ENCODE assay signal across 9 mouse cellular contexts in genomic region chr8:70820101-70820935, GRCm38 (mm10). TPM values are rescaled to one million over a fixed set of nuclear protein-coding genes. Genes with fewer than 3 reads are reported as not detected.
DNase-seq lines count a peak whose midpoint lies in the region; ATAC-seq lines count a peak whose summit lies in the region.
"Had no signal": no experiment of that assay in that cellular context is flagged by ENCODE, and none has a peak within 500 bp of the region (broad histone marks: within the 10 kb centered on the region; RNA-seq: fewer than 3 reads in every experiment).

No protein-coding gene starts in this region.

- DNase-seq in adrenal gland, postnatal 10 days = peak; percentile 56
- no peak for DNase-seq in adrenal gland, adult 8-10 months
- peak; percentile 74 for DNase-seq in forebrain, embryonic 10.5 days (ENCODE audit: extremely low spot score, low spot score)
- DNase-seq in heart, postnatal 14 days = peak; percentile 58 to 69
- DNase-seq in kidney, postnatal 25 days = peak; percentile 82 to 89
- DNase-seq in mesoderm, embryonic 11.5 days (ENCODE audit: low read depth, low spot score) = peak; percentile 66
- DNase-seq in frontal cortex, postnatal 25 days (ENCODE audit: low spot score in 2 of 2) = no peak

- peak overlapping the region; percentile 40; the same call in 1 of the 2 replicates for H3K27ac ChIP-seq in forebrain, embryonic 10.5 days

- peaks cover 74% of the 10 kb centered on the region for H3K27me3 ChIP-seq in forebrain, embryonic 10.5 days (ENCODE audit: poor library complexity, severe bottlenecking)

- peak overlapping the region; percentile 35 for H3K4me3 ChIP-seq in forebrain, embryonic 10.5 days

- H3K4me1 ChIP-seq in forebrain, embryonic 10.5 days = peaks cover 38% of the 10 kb centered on the region

- ATAC-seq in monocyte, adult 5-6 weeks (replicated peaks; ENCODE audit: insufficient number of reproducible peaks, low FRiP score, low TSS enrichment, poor library complexity, severe bottlenecking) = no peak

- peaks cover 14% of the 10 kb centered on the region; the same call in 1 of the 2 replicates for H3K9me3 ChIP-seq in forebrain, embryonic 10.5 days

- H3K36me3 ChIP-seq in forebrain, embryonic 10.5 days (replicated peaks) = no peaks in the 10 kb centered on the region

- 3% methylated on average over 31 of the region's 31 CpGs for WGBS in forebrain, embryonic 10.5 days

- intact Hi-C loops in heart, postnatal 14 days (cut with DNase I) = loop anchor here (2.0 kb wide), 1 partner anchor 48 kb away; no protein-coding TSS in a partner anchor

RNA-seq across cellular contexts. Expression of gene Il12rb1, which starts 12.1 kb away (rescaled TPM):
- total RNA-seq in adrenal gland, postnatal 10 days (2021) = under 1 TPM; 0.67 to 0.87 TPM
- total RNA-seq in adrenal gland, adult 8-10 months (2022) = under 1 TPM; 0.11 to 0.75 (median 0.22) TPM
- polyA plus RNA-seq in forebrain, embryonic 10.5 days (2016; fragmentation: Nextera tagmentation; extraction: Ambion mirVana) = 0.12 TPM in 1 of 2 replicates, not detected in the other
- under 1 TPM; 0.12 to 0.59 TPM for total RNA-seq in heart, postnatal 14 days (2021)
- 2.7 to 11.0 TPM (median 7.9 TPM) in 3 replicates for total RNA-seq in monocyte, adult 5-6 weeks (2017)
- total RNA-seq: gastrocnemius, adult 8-10 months had no signal

RNA-seq across cellular contexts. Expression of gene Mast3, which starts 15.5 kb away (rescaled TPM):
- total RNA-seq in adrenal gland, postnatal 10 days (2021) = 10 to 100 TPM; 17.7 to 22.8 TPM
- total RNA-seq in adrenal gland, adult 8-10 months (2022) = 10 to 100 TPM; 17.8 to 37.7 (median 26.5) TPM
- 12.0 and 14.9 TPM in 2 replicates for polyA plus RNA-seq in forebrain, embryonic 10.5 days (2016; fragmentation: Nextera tagmentation; extraction: Ambion mirVana)
- 10 to 100 TPM in 1 of 2 experiments, 1 to 10 TPM in 1; 9.4 to 11.1 TPM for total RNA-seq in heart, postnatal 14 days (2021)
- 9.6 to 28.2 TPM (median 11.6 TPM) in 3 replicates for total RNA-seq in monocyte, adult 5-6 weeks (2017)

RNA-seq across cellular contexts. Expression of gene Arrdc2, which starts 19.2 kb away (rescaled TPM):
- 10 to 100 TPM; 11.2 to 13.8 TPM for total RNA-seq in adrenal gland, postnatal 10 days (2021)
- 10 to 100 TPM; 11.7 to 17.7 (median 14.5) TPM for total RNA-seq in adrenal gland, adult 8-10 months (2022)
- 4.8 and 5.7 TPM in 2 replicates for polyA plus RNA-seq in forebrain, embryonic 10.5 days (2016; fragmentation: Nextera tagmentation; extraction: Ambion mirVana)
- total RNA-seq in heart, postnatal 14 days (2021) = 10 to 100 TPM; 22.4 to 23.9 TPM
- total RNA-seq in monocyte, adult 5-6 weeks (2017) = 24.6 to 27.9 TPM (median 26.7 TPM) in 3 replicates

RNA-seq across cellular contexts. Expression of gene Kcnn1, which starts 42.7 kb away (rescaled TPM):
- total RNA-seq in adrenal gland, postnatal 10 days (2021) = 1 to 10 TPM; 3.0 to 3.1 TPM
- 1 to 10 TPM; 4.2 to 4.7 (median 4.4) TPM for total RNA-seq in adrenal gland, adult 8-10 months (2022)
- 4.7 and 5.9 TPM in 2 replicates for polyA plus RNA-seq in forebrain, embryonic 10.5 days (2016; fragmentation: Nextera tagmentation; extraction: Ambion mirVana)
- total RNA-seq in heart, postnatal 14 days (2021) = 1 to 10 TPM; 3.8 to 4.0 TPM
- not detected in 3 replicates for total RNA-seq in monocyte, adult 5-6 weeks (2017)

RNA-seq across cellular contexts. Expression of gene Pik3r2, which starts 43.8 kb away (rescaled TPM):
- 10 to 100 TPM; 37.7 to 46.4 TPM for total RNA-seq in adrenal gland, postnatal 10 days (2021)
- total RNA-seq in adrenal gland, adult 8-10 months (2022) = 10 to 100 TPM; 44.0 to 73.8 (median 57.9) TPM
- 67.1 and 69.2 TPM in 2 replicates for polyA plus RNA-seq in forebrain, embryonic 10.5 days (2016; fragmentation: Nextera tagmentation; extraction: Ambion mirVana)
- 10 to 100 TPM; 31.4 to 33.1 TPM for total RNA-seq in heart, postnatal 14 days (2021)
- 5.5 to 12.7 TPM (median 10.3 TPM) in 3 replicates for total RNA-seq in monocyte, adult 5-6 weeks (2017)

Comparison
In these comparisons a context has a peak if more than half of its experiments do, and no peak if none do; other contexts are left out.
1. DNase-seq: peak in adrenal gland, postnatal 10 days (single experiment), forebrain, embryonic 10.5 days (single experiment), heart, postnatal 14 days (2 of 2), kidney, postnatal 25 days (2 of 2) and mesoderm, embryonic 11.5 days (single experiment); none in adrenal gland, adult 8-10 months (single experiment) and frontal cortex, postnatal 25 days (0 of 2).